Mouse (Mus musculus) limb, embryonic 10.5 days (tissue): ENCODE measurements around the gene Klf1. TPM values are rescaled to one million over a fixed set of nuclear protein-coding genes. Genes with fewer than 3 reads are reported as not detected.
"Not testable (repeated sequence)": the region's sequence is repeated elsewhere in the genome, so short reads cannot be mapped to it uniquely, and the experiment has no call there.

Experiments used
- DNase-seq: peaks from one replicate; pipeline ENCODE4 v3.0.0-alpha.2; 2017; ENCODE audit warnings: low spot score
- H3K27ac ChIP-seq: fragments of 300-500 bp; sonication (generic); 2 replicates; pipeline ENCODE4 v1.5.1; 2016; ENCODE audit warnings: mild to moderate bottlenecking
- H3K27me3 ChIP-seq: fragments of 300-500 bp; sonication (generic); 2 replicates; pipeline ENCODE4 v1.6.1; 2016; ENCODE audit warnings: low read depth, mild to moderate bottlenecking; ENCODE audit not compliant: poor library complexity, severe bottlenecking
- H3K36me3 ChIP-seq: fragments of 300-500 bp; sonication (generic); 2 replicates; pipeline ENCODE4 v1.6.1; 2016; ENCODE audit warnings: mild to moderate bottlenecking, moderate library complexity
- H3K4me1 ChIP-seq: fragments of 300-500 bp; sonication (generic); 2 replicates; pipeline ENCODE4 v1.6.1; 2016
- H3K4me3 ChIP-seq: fragments of 300-500 bp; sonication (generic); 2 replicates; pipeline ENCODE4 v1.5.1; 2016; ENCODE audit warnings: mild to moderate bottlenecking, moderate library complexity
- H3K9me3 ChIP-seq: fragments of 300-500 bp; sonication (generic); replicated peaks from 2 replicates; pipeline ENCODE4 v1.6.1; 2016; ENCODE audit warnings: mild to moderate bottlenecking
- WGBS: fragments of 180-500 bp; shearing (Covaris S2); methylation state at CpG from one replicate; pipeline ENCODE4 v1.1.7; 2016; 5-methylcytosine and 5-hydroxymethylcytosine counted together
- polyA plus RNA-seq: library from polyadenylated mRNA; unstranded; fragments of >200 nt; fragmentation: Nextera tagmentation; extraction: Ambion mirVana; gene quantifications from 2 replicates; pipeline ENCODE4 v1.2.1, GENCODE M21; 2016

Gene Klf1
- polyA plus RNA-seq, 1 experiment from 2014 or later, result 14.0 TPM

GRCm38 (mm10) chr8:84892993-84893708, 8.6 kb upstream of the Klf1 start:
- WGBS, result 13% methylated on average over 31 of the region's 31 CpGs
- Histone ChIP-seq H3K27me3 (no peaks in the 10 kb centered on the region), H3K36me3 (peaks cover 37% of the 10 kb centered on the region), H3K9me3 (no peaks in the 10 kb centered on the region), H3K4me3 (peak overlapping the region; percentile 83), H3K27ac (peak overlapping the region; percentile 81), H3K4me1 (peaks cover 21% of the 10 kb centered on the region)
- DNase-seq, result no peak

- WGBS, result under 1% methylated on average over 11 of the region's 11 CpGs
- H3K27me3 ChIP-seq, result no peaks in the 10 kb centered on the region
- H3K9me3 ChIP-seq, result no peaks in the 10 kb centered on the region
- H3K4me1 ChIP-seq, result peaks cover 21% of the 10 kb centered on the region
- DNase-seq, result peak; percentile 86
- H3K4me3 ChIP-seq, result peak within 1 kb of the TSS; percentile 83
- H3K36me3 ChIP-seq, result peaks cover 31% of the 10 kb centered on the region
- peak within 1 kb of the TSS; percentile 81 for H3K27ac ChIP-seq
These were observed 8.0 kb upstream of the Klf1 start, which contains the start of gene Gcdh for GRCm38 (mm10) chr8:84893709-84894134. Gene Gcdh, minus strand, starts transcription at chr8:84893921.

GRCm38 (mm10) chr8:84895963-84896362, 5.8 kb upstream of the Klf1 start:
- 83% methylated on average over 5 of the region's 5 CpGs for WGBS
- Histone ChIP-seq H3K4me1 (peaks cover 21% of the 10 kb centered on the region), H3K9me3 (no peaks in the 10 kb centered on the region), H3K27ac (no peak overlapping the region), H3K4me3 (no peak overlapping the region), H3K36me3 (peaks cover 12% of the 10 kb centered on the region), H3K27me3 (peaks cover 11% of the 10 kb centered on the region)
- no peak for DNase-seq

GRCm38 (mm10) chr8:84901071-84901470, 657 bp upstream of the Klf1 start:
- Histone ChIP-seq H3K4me1 (peaks cover 18% of the 10 kb centered on the region), H3K4me3 (no peak overlapping the region), H3K27me3 (peaks cover 37% of the 10 kb centered on the region), H3K36me3 (no peaks in the 10 kb centered on the region), H3K9me3 (no peaks in the 10 kb centered on the region), H3K27ac (peak overlapping the region; percentile 19; the same call in 1 of the 2 replicates)
- DNase-seq, result no peak
- WGBS, result 68% methylated on average over 4 of the region's 4 CpGs

- no peaks in the 10 kb centered on the region for H3K36me3 ChIP-seq
- H3K27me3 ChIP-seq, result peaks cover 37% of the 10 kb centered on the region
- DNase-seq, result no peak
- H3K27ac ChIP-seq, result peak overlapping the region; percentile 87
- no peaks in the 10 kb centered on the region for H3K9me3 ChIP-seq
- WGBS, result 3% methylated on average over 24 of the region's 24 CpGs
- H3K4me1 ChIP-seq, result peaks cover 18% of the 10 kb centered on the region
- H3K4me3 ChIP-seq, result peak overlapping the region; percentile 75
These were observed 715 bp downstream of the Klf1 start for GRCm38 (mm10) chr8:84902367-84902919.

GRCm38 (mm10) chr8:84902920-84903661, 1.4 kb downstream of the Klf1 start:
- DNase-seq, result peak; percentile 94
- under 1% methylated on average over 68 of the region's 68 CpGs for WGBS
- Histone ChIP-seq H3K27me3 (peaks cover 37% of the 10 kb centered on the region), H3K9me3 (no peaks in the 10 kb centered on the region), H3K4me3 (peak overlapping the region; percentile 75), H3K27ac (peak overlapping the region; percentile 87), H3K36me3 (no peaks in the 10 kb centered on the region), H3K4me1 (peaks cover 19% of the 10 kb centered on the region)

GRCm38 (mm10) chr8:84904351-84904750, 2.6 kb downstream of the Klf1 start:
- H3K27ac ChIP-seq, result no peak overlapping the region
- peaks cover 25% of the 10 kb centered on the region for H3K4me1 ChIP-seq
- peaks cover 45% of the 10 kb centered on the region for H3K27me3 ChIP-seq
- no peaks in the 10 kb centered on the region for H3K36me3 ChIP-seq
- no peaks in the 10 kb centered on the region for H3K9me3 ChIP-seq
- WGBS, result 86% methylated on average over 7 of the region's 7 CpGs
- DNase-seq, result no peak
- H3K4me3 ChIP-seq, result no peak overlapping the region

- WGBS, result 93% methylated on average over 9 of the region's 9 CpGs
- Histone ChIP-seq H3K4me3 (no peak overlapping the region), H3K9me3 (no peaks in the 10 kb centered on the region), H3K4me1 (peaks cover 32% of the 10 kb centered on the region), H3K27me3 (peaks cover 50% of the 10 kb centered on the region), H3K36me3 (0 out of 2 replicates have a peak, but pooled peaks cover 5% of the 10 kb centered on the region), H3K27ac (no peak overlapping the region)
- DNase-seq, result no peak
These were observed 5.3 kb downstream of the Klf1 start for GRCm38 (mm10) chr8:84907037-84907436.

- H3K4me3 ChIP-seq, result no peak overlapping the region
- DNase-seq, result no peak
- 83% methylated on average over 8 of the region's 8 CpGs for WGBS
- H3K4me1 ChIP-seq, result peaks cover 34% of the 10 kb centered on the region
- no peaks in the 10 kb centered on the region for H3K9me3 ChIP-seq
- no peak overlapping the region for H3K27ac ChIP-seq
- H3K36me3 ChIP-seq, result 0 out of 2 replicates have a peak, but pooled peaks cover 5% of the 10 kb centered on the region
- H3K27me3 ChIP-seq, result peaks cover 50% of the 10 kb centered on the region
These were observed 5.8 kb downstream of the Klf1 start for GRCm38 (mm10) chr8:84907493-84907892.

- H3K9me3 ChIP-seq, DNase-seq, H3K36me3 ChIP-seq: not testable (repeated sequence)
- peaks cover 34% of the 10 kb centered on the region for H3K4me1 ChIP-seq
- peak overlapping the region; percentile 65 for H3K4me3 ChIP-seq
- peaks cover 52% of the 10 kb centered on the region for H3K27me3 ChIP-seq
- WGBS, result 37% methylated on average over 7 of the region's 7 CpGs
- peak overlapping the region; percentile 77 for H3K27ac ChIP-seq
These were observed 6.3 kb downstream of the Klf1 start for GRCm38 (mm10) chr8:84907979-84908378.

GRCm38 (mm10) chr8:84908421-84909161, 6.9 kb downstream of the Klf1 start, which contains the start of gene Dnase2a:
Gene Dnase2a, plus strand, starts transcription at chr8:84908560.
- peak; percentile 93 for DNase-seq
- 2% methylated on average over 45 of the region's 45 CpGs for WGBS
- H3K27ac ChIP-seq, result peak within 1 kb of the TSS; percentile 79

GRCm38 (mm10) chr8:84909162-84909767, 7.5 kb downstream of the Klf1 start:
- 0 out of 2 replicates have a peak, but pooled peaks cover 5% of the 10 kb centered on the region for H3K36me3 ChIP-seq
- peak overlapping the region; percentile 65 for H3K4me3 ChIP-seq
- H3K27me3 ChIP-seq, result peaks cover 63% of the 10 kb centered on the region
- WGBS, result 49% methylated on average over 20 of the region's 20 CpGs
- no peak for DNase-seq
- peaks cover 32% of the 10 kb centered on the region for H3K4me1 ChIP-seq
- H3K27ac ChIP-seq, result peak overlapping the region; percentile 79; the same call in 1 of the 2 replicates
- no peaks in the 10 kb centered on the region for H3K9me3 ChIP-seq

More at GRCm38 (mm10) chr8:84908421-84909161, 6.9 kb downstream of the Klf1 start, which contains the start of gene Dnase2a:
- Histone ChIP-seq H3K9me3 (no peaks in the 10 kb centered on the region), H3K4me1 (peaks cover 34% of the 10 kb centered on the region), H3K4me3 (peak within 1 kb of the TSS; percentile 65), H3K36me3 (0 out of 2 replicates have a peak, but pooled peaks cover 5% of the 10 kb centered on the region), H3K27me3 (peaks cover 58% of the 10 kb centered on the region)
